Comparison of ENCODE assay signal across 31 mouse cellular contexts in the genomic region with DNA sequence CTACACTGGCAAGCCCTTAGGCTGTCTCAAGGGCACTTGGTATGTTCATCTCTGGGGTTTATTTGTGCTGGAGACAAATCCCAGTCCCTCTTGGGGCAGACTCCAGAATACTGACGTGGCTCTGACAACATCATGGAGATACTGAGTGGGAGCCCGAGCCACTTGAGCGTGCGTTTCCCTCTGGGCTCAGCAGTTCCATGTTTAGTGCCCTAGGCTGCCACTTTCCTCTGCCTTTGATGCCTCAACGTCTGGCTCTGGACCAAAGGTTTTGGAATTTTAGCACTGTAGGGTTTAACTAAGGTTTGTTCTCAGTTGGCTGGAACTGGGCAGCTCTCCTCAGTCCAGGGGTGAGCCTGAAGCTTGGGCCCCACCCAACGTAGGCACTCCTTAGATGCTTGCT. TPM values are rescaled to one million over a fixed set of nuclear protein-coding genes. Genes with fewer than 3 reads are reported as not detected.
DNase-seq lines count a peak whose midpoint lies in the region; ATAC-seq and TF ChIP-seq lines count a peak whose summit lies in the region.
"Had no signal": no experiment of that assay in that cellular context is flagged by ENCODE, and none has a peak within 500 bp of the region (broad histone marks: within the 10 kb centered on the region; RNA-seq: fewer than 3 reads in every experiment).

No protein-coding gene starts in this region.

- TF ChIP-seq POLR2A in lung, adult 2 months (IDR thresholded peaks at IDR 0.05; ENCODE audit: borderline replicate concordance, extremely low read depth, low read depth, low read length) = no peak

- peak; percentile 82 for ATAC-seq in heart, postnatal 0 days (ENCODE audit: insufficient read depth, low read depth)
- ATAC-seq in lung, postnatal 0 days = peak; percentile 60
- ATAC-seq in kidney, embryonic 15.5 days (replicated peaks; ENCODE audit: low FRiP score) = no peak
- ATAC-seq: hindbrain, embryonic 16.5 days had no signal

- peak overlapping the region; percentile 68 for H3K27ac ChIP-seq in heart, postnatal 0 days (ENCODE audit: low read depth)
- H3K27ac ChIP-seq in lung, postnatal 0 days (ENCODE audit: low read length) = no peak overlapping the region
- H3K27ac ChIP-seq in kidney, embryonic 15.5 days = no peak overlapping the region
- H3K27ac ChIP-seq: embryonic facial prominence, embryonic 10.5 days; embryonic facial prominence, embryonic 15.5 days; forebrain, embryonic 12.5 days; liver, embryonic 14.5 days; midbrain, embryonic 12.5 days; neural tube, embryonic 12.5 days had no signal

- TF ChIP-seq EP300 in heart, postnatal 0 days (IDR thresholded peaks at IDR 0.05; ENCODE audit: low read depth) = no peak
- TF ChIP-seq EP300 in lung, postnatal 0 days (IDR thresholded peaks at IDR 0.05) = no peak

- no peak overlapping the region for H3K4me3 ChIP-seq in heart, postnatal 0 days (ENCODE audit: low read depth, low read length)
- H3K4me3 ChIP-seq in lung, postnatal 0 days (ENCODE audit: low read depth, low read length) = no peak overlapping the region
- H3K4me3 ChIP-seq in lung, adult 2 months (replicated peaks; ENCODE audit: extremely low read depth, low read depth, low read length) = no peak overlapping the region
- H3K4me3 ChIP-seq in kidney, embryonic 15.5 days (replicated peaks) = no peak overlapping the region
- H3K4me3 ChIP-seq: embryonic facial prominence, embryonic 10.5 days; embryonic facial prominence, embryonic 15.5 days; forebrain, embryonic 12.5 days; heart, embryonic 12.5 days; megakaryocyte, embryonic 14.5 days; midbrain, embryonic 12.5 days; myocyte; neural tube, embryonic 12.5 days had no signal

- no peak for TF ChIP-seq CTCF in heart, postnatal 0 days (IDR thresholded peaks at IDR 0.05; ENCODE audit: low read depth)
- TF ChIP-seq CTCF in lung, postnatal 0 days (IDR thresholded peaks at IDR 0.05) = no peak
- TF ChIP-seq CTCF in lung, adult 2 months (IDR thresholded peaks at IDR 0.05; ENCODE audit: insufficient read depth, low read length) = no peak

- 46% methylated on average over 6 of the region's 6 CpGs for WGBS in heart, postnatal 0 days
- 49% methylated on average over 6 of the region's 6 CpGs for WGBS in lung, postnatal 0 days
- 58% methylated on average over 6 of the region's 6 CpGs for WGBS in lung, adult 2 months
- WGBS in kidney, embryonic 15.5 days = 67% methylated on average over 6 of the region's 6 CpGs

- H3K36me3 ChIP-seq in heart, postnatal 0 days (replicated peaks; ENCODE audit: control insufficient read depth, insufficient read depth, low read length) = peaks cover 15% of the 10 kb centered on the region
- H3K36me3 ChIP-seq in lung, postnatal 0 days (ENCODE audit: insufficient read depth, low read length) = no peaks in the 10 kb centered on the region
- no peaks in the 10 kb centered on the region for H3K36me3 ChIP-seq in kidney, embryonic 15.5 days
- H3K36me3 ChIP-seq: embryonic facial prominence, embryonic 10.5 days; embryonic facial prominence, embryonic 15.5 days; forebrain, embryonic 12.5 days; midbrain, embryonic 12.5 days; neural tube, embryonic 12.5 days had no signal

- no peaks in the 10 kb centered on the region; the same call in 1 of the 2 replicates for H3K4me1 ChIP-seq in heart, postnatal 0 days (ENCODE audit: control insufficient read depth, insufficient read depth)
- H3K4me1 ChIP-seq in lung, postnatal 0 days (ENCODE audit: insufficient read depth, low read depth, low read length) = no peaks in the 10 kb centered on the region
- H3K4me1 ChIP-seq in lung, adult 2 months (ENCODE audit: control insufficient read depth, insufficient read depth, low read length) = no peaks in the 10 kb centered on the region; the same call in 1 of the 2 replicates
- H3K4me1 ChIP-seq in kidney, embryonic 15.5 days = no peaks in the 10 kb centered on the region
- H3K4me1 ChIP-seq: embryonic facial prominence, embryonic 10.5 days; embryonic facial prominence, embryonic 15.5 days; forebrain, embryonic 12.5 days; midbrain, embryonic 12.5 days; neural tube, embryonic 12.5 days had no signal

- no peaks in the 10 kb centered on the region for H3K27me3 ChIP-seq in heart, postnatal 0 days (ENCODE audit: control insufficient read depth, insufficient read depth, low read length)
- H3K27me3 ChIP-seq in lung, postnatal 0 days (replicated peaks; ENCODE audit: insufficient read depth, low read length) = no peaks in the 10 kb centered on the region
- H3K27me3 ChIP-seq in kidney, embryonic 15.5 days = no peaks in the 10 kb centered on the region
- H3K27me3 ChIP-seq: embryonic facial prominence, embryonic 15.5 days; heart, embryonic 12.5 days; midbrain, embryonic 12.5 days had no signal

- no peaks in the 10 kb centered on the region for H3K9me3 ChIP-seq in heart, postnatal 0 days (replicated peaks; ENCODE audit: control insufficient read depth, low read length)
- no peaks in the 10 kb centered on the region for H3K9me3 ChIP-seq in lung, postnatal 0 days (ENCODE audit: low read length)
- no peaks in the 10 kb centered on the region for H3K9me3 ChIP-seq in kidney, embryonic 15.5 days (replicated peaks)
- H3K9me3 ChIP-seq: embryonic facial prominence, embryonic 10.5 days; embryonic facial prominence, embryonic 15.5 days; forebrain, embryonic 12.5 days; G1E; heart, embryonic 12.5 days; megakaryocyte, embryonic 14.5 days; midbrain, embryonic 12.5 days; neural tube, embryonic 12.5 days had no signal

- DNase-seq in adrenal gland, postnatal 14 days = peak; percentile 37
- no peak for DNase-seq in adrenal gland, postnatal 36 days
- DNase-seq in heart, postnatal 0 days (ENCODE audit: low spot score) = peak; percentile 53
- no peak for DNase-seq in heart, postnatal 36 days
- DNase-seq in lung, postnatal 0 days (ENCODE audit: low spot score) = no peak
- DNase-seq in lung, adult 2 months = no peak
- DNase-seq: adrenal gland, adult 2 months; cerebellum, adult 8-10 months; cerebellum, postnatal 25 days; gastrocnemius, postnatal 10 days; kidney, adult 18-20 months; kidney, postnatal 4 days; left cerebral cortex, postnatal 4 days; lung, embryonic 14.5 days; lung, postnatal 4 days; right cerebral cortex, adult 18-20 months; spleen, adult 18-20 months; thymus, adult 18-20 months; thymus, postnatal 25 days had no signal

- intact Hi-C loops in heart, postnatal 36 days (cut with DNase I) = no loop called here

- H3K9ac ChIP-seq in heart, postnatal 0 days (replicated peaks; ENCODE audit: low read depth, low read length) = no peak overlapping the region
- no peak overlapping the region for H3K9ac ChIP-seq in lung, postnatal 0 days (replicated peaks; ENCODE audit: low read depth)
- H3K9ac ChIP-seq in kidney, embryonic 15.5 days = no peak overlapping the region
- H3K9ac ChIP-seq: embryonic facial prominence, embryonic 15.5 days; forebrain, embryonic 12.5 days; heart, embryonic 12.5 days; liver, embryonic 14.5 days; lung, embryonic 14.5 days; midbrain, embryonic 12.5 days; neural tube, embryonic 12.5 days had no signal

- no peak overlapping the region for H3K4me2 ChIP-seq in heart, postnatal 0 days (ENCODE audit: low read depth, low read length)
- H3K4me2 ChIP-seq in lung, postnatal 0 days (replicated peaks; ENCODE audit: low read depth, low read length) = no peak overlapping the region
- H3K4me2 ChIP-seq in kidney, embryonic 15.5 days = no peak overlapping the region
- H3K4me2 ChIP-seq: embryonic facial prominence, embryonic 15.5 days; forebrain, embryonic 12.5 days; heart, embryonic 12.5 days; lung, embryonic 14.5 days; midbrain, embryonic 12.5 days; neural tube, embryonic 12.5 days had no signal

RNA-seq across cellular contexts. Expression of gene Aifm2, which starts 8.2 kb away (rescaled TPM):
- 325 and 370 TPM in 2 replicates for total RNA-seq in adrenal gland, postnatal 14 days (2021)
- 100 to 1,000 TPM; 187 to 377 TPM for total RNA-seq in adrenal gland, postnatal 36 days (2021)
- 34.7 and 53.4 TPM in 2 replicates for total RNA-seq in heart, postnatal 0 days (2014; rRNA removed; ENCODE audit: low replicate concordance)
- polyA plus RNA-seq in heart, postnatal 0 days (2015; fragmentation: Nextera tagmentation; extraction: Ambion mirVana) = 33.9 and 34.2 TPM in 2 replicates
- 10 to 100 TPM; 30.5 to 32.9 TPM for total RNA-seq in heart, postnatal 36 days (2021)
- polyA plus RNA-seq in lung, postnatal 0 days (2015; fragmentation: Nextera tagmentation; extraction: Ambion mirVana) = 15.3 and 15.8 TPM in 2 replicates
- polyA plus RNA-seq in lung, adult 2 months (2012; rRNA removed) = 19.3 and 22.1 TPM in 2 replicates
- polyA plus RNA-seq in kidney, embryonic 15.5 days (2015; fragmentation: Nextera tagmentation; extraction: Ambion mirVana) = 19.6 and 20.5 TPM in 2 replicates

RNA-seq across cellular contexts. Expression of gene Tysnd1, which starts 28.0 kb away (rescaled TPM):
- 87.8 and 94.3 TPM in 2 replicates for total RNA-seq in adrenal gland, postnatal 14 days (2021)
- 100 to 1,000 TPM in 1 of 2 experiments, 10 to 100 TPM in 1; 66.4 to 113 TPM for total RNA-seq in adrenal gland, postnatal 36 days (2021)
- 53.0 and 62.0 TPM in 2 replicates for total RNA-seq in heart, postnatal 0 days (2014; rRNA removed; ENCODE audit: low replicate concordance)
- polyA plus RNA-seq in heart, postnatal 0 days (2015; fragmentation: Nextera tagmentation; extraction: Ambion mirVana) = 14.5 and 16.1 TPM in 2 replicates
- 10 to 100 TPM; 22.8 to 23.3 TPM for total RNA-seq in heart, postnatal 36 days (2021)
- 18.3 and 20.8 TPM in 2 replicates for polyA plus RNA-seq in lung, postnatal 0 days (2015; fragmentation: Nextera tagmentation; extraction: Ambion mirVana)
- polyA plus RNA-seq in lung, adult 2 months (2012; rRNA removed) = 50.2 and 69.7 TPM in 2 replicates
- 33.0 and 36.5 TPM in 2 replicates for polyA plus RNA-seq in kidney, embryonic 15.5 days (2015; fragmentation: Nextera tagmentation; extraction: Ambion mirVana)

RNA-seq across cellular contexts. Expression of gene Sar1a, which starts 43.2 kb away (rescaled TPM):
- total RNA-seq in adrenal gland, postnatal 14 days (2021) = 167 and 170 TPM in 2 replicates
- total RNA-seq in adrenal gland, postnatal 36 days (2021) = 100 to 1,000 TPM; 198 to 208 TPM
- 137 and 148 TPM in 2 replicates for total RNA-seq in heart, postnatal 0 days (2014; rRNA removed; ENCODE audit: low replicate concordance)
- 140 and 151 TPM in 2 replicates for polyA plus RNA-seq in heart, postnatal 0 days (2015; fragmentation: Nextera tagmentation; extraction: Ambion mirVana)
- 100 to 1,000 TPM; 164 to 177 TPM for total RNA-seq in heart, postnatal 36 days (2021)
- polyA plus RNA-seq in lung, postnatal 0 days (2015; fragmentation: Nextera tagmentation; extraction: Ambion mirVana) = 184 and 185 TPM in 2 replicates
- 64.5 and 79.6 TPM in 2 replicates for polyA plus RNA-seq in lung, adult 2 months (2012; rRNA removed)
- polyA plus RNA-seq in kidney, embryonic 15.5 days (2015; fragmentation: Nextera tagmentation; extraction: Ambion mirVana) = 225 and 236 TPM in 2 replicates

Comparison
In these comparisons a context has a peak if more than half of its experiments do, and no peak if none do; other contexts are left out.
1. DNase-seq: peak in adrenal gland, postnatal 14 days (single experiment) and heart, postnatal 0 days (single experiment); none in adrenal gland, postnatal 36 days (0 of 2), heart, postnatal 36 days (0 of 2), lung, postnatal 0 days (single experiment) and lung, adult 2 months (single experiment).